Mouse (Mus musculus): Measurements from ENCODE around the gene Gng5.

Gene Gng5

GRCm38 (mm10) chr3:146499431-146500002 lies at the start of gene Gng5, which contains the start of gene Spata1:
Gene Gng5, plus strand, starts transcription at chr3:146499807.
Gene Spata1, minus strand, starts transcription at chr3:146499753.
- peak; percentile 89 for DNase-seq (ENCODE audit: low spot score)

GRCm38 (mm10) chr3:146450371-146450841 lies 49.2 kb upstream of the Gng5 start:
- peak; percentile 72 for DNase-seq (ENCODE audit: low spot score)

- DNase-seq (ENCODE audit: low spot score), result no peak
These were observed 48.2 kb upstream of the Gng5 start for GRCm38 (mm10) chr3:146451375-146451774.

GRCm38 (mm10) chr3:146462939-146463338 lies 36.7 kb upstream of the Gng5 start:
- DNase-seq (ENCODE audit: low spot score), result no peak

- no peak for DNase-seq (ENCODE audit: low spot score)
These were observed 30.4 kb upstream of the Gng5 start for GRCm38 (mm10) chr3:146469226-146469625.

- DNase-seq (ENCODE audit: low spot score), result no peak
These were observed 26.9 kb upstream of the Gng5 start for GRCm38 (mm10) chr3:146472657-146473056.

- no peak for DNase-seq (ENCODE audit: low spot score)
These were observed 25.9 kb upstream of the Gng5 start for GRCm38 (mm10) chr3:146473741-146474140.

GRCm38 (mm10) chr3:146474428-146474827 lies 25.2 kb upstream of the Gng5 start:
- no peak for DNase-seq (ENCODE audit: low spot score)

- no peak for DNase-seq (ENCODE audit: low spot score)
These were observed 17.6 kb upstream of the Gng5 start for GRCm38 (mm10) chr3:146482044-146482443.

GRCm38 (mm10) chr3:146486464-146486863 lies 13.1 kb upstream of the Gng5 start:
- DNase-seq (ENCODE audit: low spot score), result no peak

- no peak for DNase-seq (ENCODE audit: low spot score)
These were observed 4.7 kb upstream of the Gng5 start for GRCm38 (mm10) chr3:146494941-146495340.

- DNase-seq (ENCODE audit: low spot score), result peak; percentile 23
These were observed 618 bp upstream of the Gng5 start for GRCm38 (mm10) chr3:146498989-146499388.

- DNase-seq (ENCODE audit: low spot score), result peak; percentile 65
These were observed 599 bp downstream of the Gng5 start for GRCm38 (mm10) chr3:146500003-146500809.

GRCm38 (mm10) chr3:146500810-146501201 lies 1.2 kb downstream of the Gng5 start:
- no peak for DNase-seq (ENCODE audit: low spot score)

- no peak for DNase-seq (ENCODE audit: low spot score)
These were observed 2.1 kb downstream of the Gng5 start for GRCm38 (mm10) chr3:146501601-146502123.

- no peak for DNase-seq (ENCODE audit: low spot score)
These were observed 7.1 kb downstream of the Gng5 start for GRCm38 (mm10) chr3:146506711-146507110.

GRCm38 (mm10) chr3:146520226-146520797 lies 20.7 kb downstream of the Gng5 start:
- DNase-seq (ENCODE audit: low spot score), result no peak

- DNase-seq (ENCODE audit: low spot score), result peak; percentile 92
These were observed 21.4 kb downstream of the Gng5 start, which contains the start of gene Rpf1 for GRCm38 (mm10) chr3:146520798-146521651. Gene Rpf1, minus strand, starts transcription at chr3:146521429.

GRCm38 (mm10) chr3:146521652-146522020 lies 22.0 kb downstream of the Gng5 start:
- peak; percentile 58 for DNase-seq (ENCODE audit: low spot score)

GRCm38 (mm10) chr3:146528335-146528734 lies 28.7 kb downstream of the Gng5 start:
- DNase-seq (ENCODE audit: low spot score), result no peak

GRCm38 (mm10) chr3:146534986-146535385 lies 35.4 kb downstream of the Gng5 start:
- no peak for DNase-seq (ENCODE audit: low spot score)

Data from MN1 (cell line).